Mouse (Mus musculus) layer of hippocampus, postnatal 36 days (tissue): Measurements from ENCODE around the gene Slc15a1. TPM values are rescaled to one million over a fixed set of nuclear protein-coding genes. Genes with fewer than 3 reads are reported as not detected.

Source experiments
- total RNA-seq, 2 experiments: library from RNA; stranded (reverse); gene quantifications; 2 replicates each; pipeline ENCODE4 v1.2.3; 2021

Gene Slc15a1
- total RNA-seq, 2 experiments from 2014 or later, result not detected

Other genes with a start within 250 kb of the Slc15a1 start
- gene Stk24, start 125.2 kb downstream of the Slc15a1 start, total RNA-seq, result 10 to 100 TPM; 57.3 to 62.1 TPM